Mouse (Mus musculus): ENCODE measurements around the gene 2210016L21Rik.

GRCm38 (mm10) chr5:114951279-114951880 is 9.4 kb downstream of the 2210016L21Rik start:
- TF ChIP-seq CTCF (IDR thresholded peaks at IDR 0.05) (no peak), EP300 (IDR thresholded peaks at IDR 0.05) (no peak)
